Mouse (Mus musculus) MEL (cell line): ENCODE data around the gene Unc45b.

Source experiments
- CTCF ChIP-seq, 3 experiments: IDR thresholded peaks in 2 of 3; conservative IDR thresholded peaks in 1 of 3; 2 replicates each; pipeline ENCODE4 v1.5.1; 2011 to 2012; ENCODE audit warnings: low read length in 3 of 3, low read depth in 2 of 3, mild to moderate bottlenecking in 2 of 3, improper control_type of control experiment in 1 of 3, inconsistent platforms in 1 of 3, mixed read lengths in 1 of 3, moderate library complexity in 1 of 3; ENCODE audit not compliant: control insufficient read depth in 1 of 3, insufficient read depth in 1 of 3, poor library complexity in 1 of 3, severe bottlenecking in 1 of 3
- GATA1 ChIP-seq: IDR thresholded peaks from 2 replicates; pipeline ENCODE4 v1.6.1; 2011; ENCODE audit warnings: low read depth, low read length, improper control_type of control experiment
- ZC3H11A ChIP-seq: IDR thresholded peaks from 2 replicates; pipeline ENCODE4 v1.6.1; 2012; ENCODE audit warnings: low read depth, mild to moderate bottlenecking, inconsistent platforms, low read length, improper control_type of control experiment

DNA sequence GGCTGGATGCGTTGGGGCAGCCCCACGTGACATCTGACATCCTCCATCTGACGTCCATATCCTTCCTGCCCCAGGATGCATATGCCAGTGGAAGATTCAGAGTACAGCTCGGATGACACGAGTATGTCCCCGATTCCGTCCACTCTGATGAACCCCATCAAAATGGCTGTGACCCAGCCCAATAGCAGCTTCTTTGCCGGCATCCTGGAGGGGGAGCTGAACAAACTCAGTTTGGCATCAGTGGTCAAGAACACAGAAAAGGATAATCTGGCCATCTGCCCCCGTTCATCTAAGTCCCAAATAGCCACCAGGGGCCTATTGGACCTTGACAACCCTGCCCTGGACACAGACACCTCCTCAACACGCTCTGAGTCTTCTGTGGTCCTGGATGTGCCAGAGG is 12.9 kb upstream of the Unc45b start:
- TF ChIP-seq ZC3H11A (no peak), GATA1 (no peak), CTCF (IDR thresholded peaks at IDR 0.05 in 2 of 3, conservative IDR thresholded peaks at IDR 0.05 in 1 of 3; ENCODE audit: control insufficient read depth in 1 of 3, insufficient read depth in 1 of 3, low read depth in 2 of 3, low read length in 3 of 3, poor library complexity in 1 of 3, severe bottlenecking in 1 of 3) (no peak)
